Mouse (Mus musculus): ENCODE measurements around the gene Stk16.
"Not testable (repeated sequence)": the region's sequence is repeated elsewhere in the genome, so short reads cannot be mapped to it uniquely, and the experiment has no call there.

Stk16 gene

DNA sequence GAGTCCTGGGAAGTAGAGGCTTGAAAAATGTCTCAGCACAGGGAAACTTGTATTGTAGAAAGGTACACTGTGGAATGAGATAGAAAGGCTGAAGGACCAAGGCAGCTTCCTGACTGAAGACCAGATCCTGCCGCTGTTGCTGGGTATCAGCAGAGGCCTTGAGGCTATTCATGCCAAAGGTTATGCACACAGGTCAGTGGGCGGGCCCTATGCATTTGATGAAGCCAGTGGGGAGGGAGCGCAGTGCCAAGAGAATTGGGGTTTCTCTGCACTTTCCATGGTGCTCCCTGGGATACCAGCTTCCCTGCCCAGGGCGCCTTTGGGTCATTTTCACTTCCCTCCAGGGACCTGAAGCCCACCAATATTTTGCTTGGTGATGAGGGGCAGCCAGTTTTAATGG is 1.9 kb downstream of the Stk16 start:
- no peak for DNase-seq (ENCODE audit: extremely low read depth, insufficient read length, low spot score)

DNA sequence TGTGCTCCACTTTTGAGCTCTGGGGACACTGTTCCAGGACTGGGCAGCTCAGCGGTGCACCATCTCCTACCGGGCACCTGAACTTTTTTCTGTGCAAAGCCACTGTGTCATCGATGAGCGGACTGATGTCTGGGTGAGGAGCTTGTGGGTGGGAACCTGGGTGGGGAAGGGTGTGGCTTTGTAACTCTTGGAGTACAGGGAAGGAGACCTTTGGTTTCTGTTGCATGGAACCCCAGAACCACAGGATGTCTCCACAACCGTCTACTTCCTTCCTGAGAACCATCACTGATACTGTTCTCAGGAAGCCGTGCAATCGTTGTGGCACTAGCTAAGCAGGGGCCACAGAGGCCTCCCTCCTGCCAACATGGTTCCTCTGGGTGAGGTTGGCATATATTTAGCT is 2.5 kb downstream of the Stk16 start:
- no peak for DNase-seq (ENCODE audit: extremely low read depth, insufficient read length, low spot score)

DNA sequence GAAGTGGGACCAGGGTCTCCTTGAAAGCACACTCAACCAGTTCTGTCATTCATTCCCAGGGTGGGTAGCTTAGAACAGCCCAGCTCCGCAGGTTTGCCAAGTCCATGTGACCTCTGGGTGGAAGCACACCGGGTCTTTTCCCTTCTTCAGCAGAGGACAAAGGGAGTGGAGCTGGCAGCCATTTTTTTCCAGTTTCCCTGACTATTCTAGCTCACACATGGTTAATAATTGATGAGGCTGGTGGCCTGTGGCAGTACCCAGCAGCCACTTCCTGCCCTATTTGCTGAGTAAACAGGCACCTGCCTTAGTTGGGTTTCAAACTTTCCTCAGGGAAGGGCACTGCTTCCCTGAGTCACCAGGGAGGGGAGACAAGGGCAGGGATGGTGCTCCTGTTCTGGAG is 3.8 kb downstream of the Stk16 start:
- no peak for DNase-seq (ENCODE audit: extremely low read depth, insufficient read length, low spot score)

DNA sequence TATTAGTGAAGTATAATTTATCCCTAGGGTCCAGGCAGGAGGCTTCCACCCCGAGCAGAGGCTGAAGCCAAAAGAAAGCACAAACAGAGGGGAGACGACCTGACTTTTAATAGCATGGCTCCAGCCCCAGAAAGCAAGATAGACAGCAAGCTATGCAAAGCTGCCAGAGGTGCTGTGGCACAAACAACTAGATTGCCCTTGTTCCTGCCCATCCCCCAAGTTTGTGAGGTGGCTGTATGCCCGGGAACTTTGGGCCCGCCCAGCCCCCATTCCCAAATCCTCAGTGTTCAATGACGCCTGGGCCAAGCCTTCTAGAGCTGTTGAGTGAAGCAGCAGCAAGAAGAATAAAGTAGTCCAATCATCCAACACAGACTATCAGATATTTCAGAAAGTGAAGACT is 4.2 kb downstream of the Stk16 start:
- DNase-seq (ENCODE audit: extremely low read depth, insufficient read length, low spot score) = no peak

DNA sequence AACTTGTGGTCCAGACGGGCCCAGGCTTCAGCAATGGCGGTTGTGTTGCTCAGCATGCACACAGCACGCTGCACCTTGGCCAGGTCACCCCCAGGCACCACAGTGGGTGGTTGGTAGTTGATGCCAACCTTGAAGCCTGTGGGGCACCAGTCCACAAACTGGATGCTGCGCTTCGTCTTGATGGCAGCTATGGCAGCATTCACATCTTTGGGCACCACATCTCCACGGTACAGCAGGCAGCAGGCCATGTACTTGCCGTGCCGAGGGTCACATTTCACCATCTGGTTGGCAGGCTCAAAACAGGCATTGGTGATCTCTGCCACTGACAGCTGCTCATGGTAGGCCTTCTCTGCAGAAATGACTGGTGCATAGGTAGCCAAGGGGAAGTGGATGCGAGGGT is 5.1 kb downstream of the Stk16 start:
- DNase-seq (ENCODE audit: extremely low read depth, insufficient read length, low spot score) = no peak

DNA sequence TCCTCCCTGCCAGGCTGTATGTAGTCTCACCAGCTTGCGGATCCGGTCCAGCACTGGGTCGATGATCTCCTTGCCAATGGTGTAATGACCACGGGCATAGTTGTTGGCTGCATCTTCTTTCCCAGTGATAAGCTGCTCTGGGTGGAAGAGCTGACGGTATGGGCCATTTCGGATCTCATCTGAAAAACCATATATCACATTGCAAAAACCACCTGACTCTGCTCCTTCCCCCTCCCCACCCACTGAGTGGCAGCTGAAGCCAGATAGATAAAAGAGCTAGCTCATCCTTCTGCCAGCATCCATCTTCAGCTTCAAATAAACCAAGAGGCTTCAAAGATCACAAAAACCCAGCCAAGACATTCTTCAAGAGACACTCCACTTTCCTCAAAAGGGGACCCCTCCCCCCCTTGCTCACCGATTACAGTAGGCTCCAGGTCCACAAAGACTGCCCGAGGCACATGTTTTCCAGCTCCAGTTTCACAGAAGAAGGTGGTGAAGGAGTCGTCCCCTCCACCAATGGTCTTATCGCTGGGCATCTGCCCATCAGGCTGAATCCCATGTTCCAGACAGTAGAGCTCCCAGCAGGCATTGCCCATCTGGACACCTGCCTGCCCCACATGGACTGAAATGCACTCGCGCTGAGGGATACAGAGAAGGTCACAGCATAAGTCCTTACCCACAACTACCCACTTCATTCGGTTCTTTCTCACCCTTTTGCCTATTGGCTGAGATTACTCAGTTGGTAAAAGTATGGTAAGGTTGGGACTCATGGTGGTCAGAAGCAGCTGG is 6.4 kb downstream of the Stk16 start:
- no peak for DNase-seq (ENCODE audit: extremely low read depth, insufficient read length, low spot score)

DNA sequence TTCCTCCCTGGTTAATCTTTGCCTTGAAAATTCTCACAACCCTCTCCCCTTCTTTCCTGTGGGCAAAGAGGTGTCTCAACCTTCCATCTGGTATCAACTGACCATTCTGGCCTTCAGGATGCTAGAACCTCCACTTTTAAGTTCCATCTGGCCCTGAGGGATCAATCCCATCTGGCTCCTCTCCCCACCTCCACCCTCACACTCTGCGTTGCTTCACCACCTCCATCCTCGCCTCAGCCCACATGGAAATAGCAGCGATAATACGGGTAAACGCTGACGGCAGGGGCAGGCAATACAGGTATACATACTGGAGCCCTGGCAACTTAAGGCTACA is 7.2 kb downstream of the Stk16 start:
- DNase-seq (ENCODE audit: extremely low read depth, insufficient read length, low spot score) = no peak

DNA sequence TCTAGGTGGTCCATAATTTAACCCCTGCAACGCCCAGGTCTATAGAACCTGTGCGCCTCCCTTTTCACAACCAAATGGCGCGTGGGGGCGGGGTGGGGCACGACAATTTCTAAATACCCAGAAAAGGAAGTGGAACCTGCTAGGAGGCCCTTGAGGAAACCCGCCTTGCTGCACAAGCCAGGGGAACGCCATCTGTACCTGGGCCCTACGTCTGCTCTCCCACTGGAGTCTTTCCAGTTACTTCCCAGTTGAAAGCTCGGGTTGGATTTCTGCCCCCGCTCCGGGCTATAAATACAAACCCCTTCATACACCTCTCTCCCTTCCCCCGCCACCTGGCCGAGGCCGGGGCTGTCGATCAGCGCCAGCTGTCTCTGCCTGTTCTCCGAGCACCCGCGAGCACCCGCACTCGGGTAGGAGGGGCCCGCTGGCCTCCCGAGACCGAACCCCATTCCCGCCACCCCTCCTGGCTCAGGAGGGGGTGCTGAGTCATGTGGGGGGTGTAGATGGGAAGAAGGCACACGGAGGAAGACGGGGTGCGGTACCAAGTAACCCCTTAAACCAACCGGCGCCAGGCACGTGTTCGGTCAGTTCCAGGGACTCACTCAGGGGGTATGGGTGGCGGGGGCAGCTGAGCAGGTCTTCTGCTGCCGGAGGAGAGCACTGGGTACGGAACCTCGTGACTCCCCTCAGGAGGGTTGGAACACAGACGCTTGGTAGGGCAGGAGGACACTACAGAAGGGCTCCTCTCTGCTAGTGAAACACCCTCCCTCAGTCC is 7.8 kb downstream of the Stk16 start:
- peak; percentile 76 for DNase-seq (ENCODE audit: extremely low read depth, insufficient read length, low spot score)

DNA sequence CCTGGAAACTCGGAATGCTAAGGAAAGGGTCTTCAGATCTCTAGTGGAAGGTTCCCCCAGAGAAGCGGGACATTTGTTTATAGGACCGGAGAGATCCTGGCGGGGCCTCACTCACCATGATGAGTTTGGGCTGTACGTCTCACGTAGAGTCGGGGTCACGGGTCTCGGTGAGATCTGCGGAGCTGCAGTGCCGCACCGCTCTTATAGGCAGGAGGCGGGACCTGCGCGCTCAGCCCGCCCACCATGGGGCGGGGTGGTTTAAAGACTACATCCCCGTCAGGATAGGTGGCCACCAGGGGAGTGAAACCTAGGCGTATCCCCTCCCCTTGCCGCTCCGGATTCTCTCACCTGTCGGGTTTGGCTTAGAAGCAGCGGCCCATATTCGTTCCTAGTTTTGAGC is 8.4 kb downstream of the Stk16 start:
- peak; percentile 86 for DNase-seq (ENCODE audit: extremely low read depth, insufficient read length, low spot score)

DNA sequence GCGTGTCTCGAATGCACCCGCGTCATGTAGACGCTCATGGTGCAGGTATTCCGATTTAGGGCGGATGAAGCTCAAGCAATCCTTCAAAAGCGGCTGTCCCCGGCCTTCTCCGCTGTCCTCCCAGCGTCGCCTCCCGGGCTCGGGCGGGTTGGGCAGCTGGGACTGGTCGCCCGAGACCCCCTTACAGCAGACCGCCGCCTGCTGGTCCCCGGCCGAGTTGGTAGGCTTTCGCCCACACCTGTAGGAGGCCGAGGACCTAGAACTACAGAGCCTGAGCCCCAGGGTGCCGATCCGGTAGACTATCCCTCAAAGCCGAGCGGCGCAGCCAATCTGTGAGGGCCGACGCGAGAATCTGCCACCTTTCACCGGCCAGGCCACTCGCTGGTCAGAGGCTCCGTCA is 8.9 kb downstream of the Stk16 start, which contains the start of gene Tuba4a:
Gene Tuba4a, minus strand, starts transcription at position 335 of the 400 bp plus-strand sequence.
- DNase-seq (ENCODE audit: extremely low read depth, insufficient read length, low spot score) = no peak

DNA sequence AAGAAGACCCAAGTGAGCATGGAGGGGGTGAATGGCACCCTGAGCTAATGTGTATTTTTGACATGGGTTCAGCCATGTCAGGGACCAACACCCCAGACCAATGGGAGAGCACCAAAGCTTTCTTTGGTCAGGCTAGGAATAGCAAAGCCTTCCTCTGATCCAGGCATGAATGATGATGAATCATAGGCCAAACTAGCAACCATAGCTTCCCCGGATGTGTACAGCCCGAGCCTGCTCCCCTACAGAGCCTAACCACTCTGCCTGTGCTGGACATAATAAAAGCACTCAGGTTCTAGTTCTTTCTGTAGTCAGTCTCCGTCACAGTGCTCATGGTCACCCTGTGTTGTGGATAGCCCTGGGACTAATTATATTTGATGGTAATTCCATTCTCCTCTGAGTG is 10.9 kb downstream of the Stk16 start:
- DNase-seq (ENCODE audit: extremely low read depth, insufficient read length, low spot score) = no peak

DNA sequence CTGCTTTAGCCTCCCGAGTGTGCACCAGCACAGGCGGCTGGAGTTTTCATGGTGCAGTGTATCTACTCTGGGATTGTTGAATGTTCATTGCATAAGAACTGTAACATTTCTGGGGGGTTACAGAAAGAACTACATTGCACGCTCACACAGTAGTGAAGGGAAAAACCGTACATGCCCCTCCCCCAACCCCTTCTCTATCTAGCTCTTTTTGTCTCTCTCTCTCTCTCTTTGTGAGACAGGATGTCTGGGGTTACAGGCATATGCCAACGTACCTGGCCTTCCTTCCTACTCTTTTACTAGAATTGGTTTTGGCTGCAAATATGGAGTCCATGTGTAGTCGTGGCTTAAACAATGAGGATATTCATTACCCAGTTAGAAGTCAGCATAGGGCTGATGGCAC is 12.3 kb downstream of the Stk16 start:
- no peak for DNase-seq (ENCODE audit: extremely low read depth, insufficient read length, low spot score)

DNA sequence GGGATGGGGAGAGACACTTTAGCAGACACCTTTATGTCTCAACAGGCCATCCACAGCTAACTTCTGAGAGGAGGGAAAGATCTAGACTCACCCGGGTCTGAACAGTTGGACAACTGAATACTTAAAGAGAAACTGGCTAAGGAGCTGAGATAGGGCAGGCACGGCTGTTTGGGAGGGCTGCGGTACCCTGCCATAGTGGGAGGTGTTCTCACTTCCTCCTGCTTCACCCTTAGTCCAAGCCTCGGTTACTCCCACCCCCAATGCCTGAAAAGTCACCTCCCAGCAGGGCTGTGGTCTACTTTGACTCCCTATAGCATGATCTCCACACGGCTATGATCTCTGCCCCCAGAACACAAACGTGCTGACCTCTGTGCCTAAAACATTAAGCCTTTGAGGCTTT is 12.9 kb downstream of the Stk16 start:
- no peak for DNase-seq (ENCODE audit: extremely low read depth, insufficient read length, low spot score)

DNA sequence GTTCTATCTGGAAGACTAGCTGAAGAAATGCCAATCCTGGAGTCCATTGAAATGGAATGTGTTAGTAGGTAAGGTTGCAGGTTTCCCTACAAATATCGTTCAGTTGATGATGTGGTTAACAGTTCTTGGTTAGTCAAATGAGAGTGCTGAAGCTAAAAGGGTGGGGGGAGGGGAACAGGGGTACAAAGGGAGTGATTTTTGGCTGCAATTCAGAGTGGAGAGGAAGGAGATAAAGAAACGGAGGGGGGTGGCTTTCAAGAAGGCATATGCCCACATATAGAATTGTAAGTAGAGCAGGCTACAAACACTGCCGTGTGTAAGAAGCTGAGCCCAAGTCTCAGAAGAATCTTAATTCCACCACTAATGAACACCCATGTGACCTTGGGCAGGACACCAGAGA is 14.8 kb downstream of the Stk16 start:
- no peak for DNase-seq (ENCODE audit: extremely low read depth, insufficient read length, low spot score)

DNA sequence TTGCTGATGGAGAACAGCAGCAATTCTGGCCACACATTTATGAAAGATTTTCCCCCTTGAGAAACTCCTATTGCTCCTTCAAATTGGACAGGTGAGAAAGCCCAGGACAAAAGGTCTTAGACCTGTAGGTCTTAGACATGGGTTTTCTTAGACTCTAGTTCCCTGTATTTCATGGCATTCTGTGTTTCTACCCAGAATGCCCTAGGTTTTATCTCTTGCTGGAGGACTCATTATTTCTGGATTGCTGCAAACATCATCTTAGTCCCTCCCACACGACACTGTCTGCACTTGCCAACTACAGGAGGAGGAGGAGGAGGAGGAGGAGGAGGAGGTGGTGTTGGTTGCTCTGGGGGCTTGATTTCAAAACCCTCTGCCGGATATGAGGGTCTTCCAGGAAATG is 15.5 kb downstream of the Stk16 start:
- DNase-seq (ENCODE audit: extremely low read depth, insufficient read length, low spot score) = no peak

DNA sequence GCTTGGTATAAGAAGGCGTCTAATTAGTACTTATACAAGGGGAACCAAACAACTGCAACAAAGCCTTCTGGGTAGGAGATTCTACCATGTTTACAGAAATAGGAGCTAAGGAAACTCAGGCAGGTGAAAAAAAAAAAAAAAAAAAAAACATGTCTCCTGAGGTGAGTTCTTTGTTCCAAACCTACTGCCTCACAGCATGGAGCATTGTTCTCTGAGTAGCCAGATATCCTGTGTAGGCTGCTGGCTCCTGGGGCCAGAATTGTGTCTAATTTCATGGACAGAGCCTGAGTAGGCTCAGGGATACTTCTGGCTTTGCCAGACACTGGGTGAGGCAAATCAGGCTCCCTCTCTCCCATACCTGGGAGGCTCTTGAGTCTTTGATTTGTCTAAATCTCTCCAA is 17.0 kb downstream of the Stk16 start:
- DNase-seq (ENCODE audit: extremely low read depth, insufficient read length, low spot score) = no peak

DNA sequence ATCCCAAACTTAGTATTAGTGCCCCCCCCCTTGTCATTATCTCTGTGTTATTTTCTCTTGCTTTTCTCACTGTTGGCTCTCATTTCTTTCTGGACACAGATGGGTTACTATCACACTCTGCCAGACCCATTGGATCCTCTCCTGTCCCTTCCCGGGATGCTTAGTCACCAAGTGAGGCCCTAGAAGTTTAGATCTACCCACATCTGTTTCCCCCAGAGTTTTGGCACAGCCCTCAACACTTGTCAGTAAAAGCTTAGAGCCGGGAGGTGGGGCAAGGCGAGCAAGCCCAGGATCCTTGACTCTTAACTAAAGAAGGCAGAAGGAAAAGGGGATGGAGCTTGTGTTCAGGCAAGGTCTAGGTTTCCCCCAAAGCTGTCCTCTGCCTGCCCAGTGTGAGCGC is 18.5 kb downstream of the Stk16 start:
- DNase-seq (ENCODE audit: extremely low read depth, insufficient read length, low spot score) = peak; percentile 55

DNA sequence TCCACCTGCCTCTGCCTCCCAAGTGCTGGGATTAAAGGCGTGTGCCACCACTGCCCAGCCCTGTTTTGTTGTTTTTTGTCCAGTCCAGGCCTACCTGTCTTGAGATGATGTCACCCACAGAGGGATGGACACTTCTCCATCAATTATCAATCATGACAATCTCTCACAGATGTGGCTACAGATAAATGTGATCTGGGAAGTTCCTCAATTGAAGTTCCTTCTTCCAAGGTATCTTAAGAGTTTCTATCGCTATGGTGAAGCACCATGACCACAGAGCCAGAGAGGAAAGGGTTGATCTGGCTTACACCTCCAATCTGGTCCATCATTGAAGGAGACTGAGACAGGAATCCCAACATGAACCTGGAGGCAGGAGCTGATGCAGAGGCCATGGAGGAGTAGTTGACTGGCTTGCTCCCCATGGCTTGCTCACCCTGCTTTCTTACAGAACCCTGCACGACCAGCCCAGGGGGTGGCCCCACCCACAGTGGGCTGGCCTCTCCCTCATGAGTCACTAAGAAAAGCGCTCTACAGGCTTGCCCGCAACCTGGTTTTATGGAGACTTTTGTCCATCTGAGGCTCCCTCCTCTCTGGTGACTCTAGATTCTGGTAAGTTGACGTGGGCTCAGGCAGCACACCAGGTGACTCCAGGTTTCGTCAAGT is 19.8 kb downstream of the Stk16 start:
- DNase-seq (ENCODE audit: extremely low read depth, insufficient read length, low spot score) = peak; percentile 84

DNA sequence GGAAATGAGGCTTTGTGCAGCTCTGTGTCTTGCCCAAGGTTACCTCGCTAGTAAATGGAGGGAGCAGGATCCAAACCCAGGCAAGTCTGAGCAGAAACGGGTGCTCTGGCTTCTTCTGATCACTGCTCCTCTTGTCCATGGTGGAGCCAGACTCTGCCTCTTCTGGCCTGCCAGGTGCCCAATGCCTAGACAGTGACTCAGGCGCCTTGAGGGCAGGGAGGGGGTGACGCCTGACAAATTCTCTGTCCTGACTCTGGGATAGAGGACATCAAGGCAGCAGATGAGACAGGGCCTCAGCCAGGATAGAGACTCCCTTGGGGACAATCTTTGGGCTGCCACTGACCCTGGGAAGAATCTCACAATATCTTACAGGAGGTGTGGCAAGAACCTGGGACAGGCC is 20.6 kb downstream of the Stk16 start:
- peak; percentile 74 for DNase-seq (ENCODE audit: extremely low read depth, insufficient read length, low spot score)

DNA sequence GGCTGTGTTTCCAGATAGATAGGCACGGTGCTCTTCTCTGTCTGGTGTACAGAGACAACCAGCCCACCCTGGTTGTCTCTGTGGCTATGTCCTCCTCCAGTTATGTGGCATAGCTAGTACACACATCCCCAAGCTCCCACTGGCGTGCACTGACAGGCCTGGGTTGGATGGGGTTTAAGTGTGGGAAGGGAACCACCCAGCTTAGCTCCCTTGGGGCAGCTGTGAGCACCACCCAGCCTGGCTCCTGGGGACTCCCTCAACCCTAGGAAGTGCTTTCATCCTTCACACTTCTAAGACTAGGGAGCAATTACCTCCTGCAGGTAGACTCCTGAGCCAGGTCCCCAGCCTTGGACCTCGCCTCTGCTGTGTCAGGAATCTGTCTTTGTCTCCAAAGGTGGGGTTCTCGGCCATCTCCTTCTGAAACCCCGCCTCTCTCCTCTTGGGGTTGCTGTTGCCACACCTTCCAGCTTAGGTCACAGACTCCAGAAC is 21.1 kb downstream of the Stk16 start, which contains the start of gene A630095N17Rik:
Gene A630095N17Rik, minus strand, starts transcription at position 439 of the 489 bp plus-strand sequence.
- DNase-seq (ENCODE audit: extremely low read depth, insufficient read length, low spot score) = peak; percentile 53

DNA sequence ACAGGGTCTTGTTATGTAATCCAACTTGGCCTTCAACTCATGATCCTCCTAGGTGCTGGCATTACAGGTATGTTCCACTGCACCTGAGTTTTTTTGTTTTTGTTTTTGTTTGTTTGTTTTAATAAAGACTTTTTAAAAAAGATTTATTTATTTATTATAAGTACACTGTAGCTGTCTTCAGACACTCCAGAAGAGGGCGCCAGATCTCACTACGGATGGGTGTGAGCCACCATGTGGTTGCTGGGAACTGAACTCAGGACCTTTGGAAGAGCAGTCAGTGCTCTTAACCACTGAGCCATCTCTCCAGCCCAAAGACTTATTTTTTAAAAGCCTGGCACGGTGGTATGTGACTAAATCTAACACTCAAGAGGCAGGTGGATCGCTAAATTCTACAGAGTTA is 21.9 kb downstream of the Stk16 start:
- DNase-seq (ENCODE audit: extremely low read depth, insufficient read length, low spot score) = not testable (repeated sequence)

Measured in 3134 (cell line).